Mouse (Mus musculus) cerebellum, adult 11 months (tissue): ENCODE results near the gene Dpep3.
"Not testable (repeated sequence)": the region's sequence is repeated elsewhere in the genome, so short reads cannot be mapped to it uniquely, and the experiment has no call there.

Experiments used
- DNase-seq: peaks from one replicate; pipeline ENCODE4 v3.0.0; 2022

Dpep3 gene

GRCm38 (mm10) chr8:105979325-105979724 is at the start of gene Dpep3:
TSS of gene Dpep3 (minus strand) at chr8:105979429.
- DNase-seq, result no peak

DNA sequence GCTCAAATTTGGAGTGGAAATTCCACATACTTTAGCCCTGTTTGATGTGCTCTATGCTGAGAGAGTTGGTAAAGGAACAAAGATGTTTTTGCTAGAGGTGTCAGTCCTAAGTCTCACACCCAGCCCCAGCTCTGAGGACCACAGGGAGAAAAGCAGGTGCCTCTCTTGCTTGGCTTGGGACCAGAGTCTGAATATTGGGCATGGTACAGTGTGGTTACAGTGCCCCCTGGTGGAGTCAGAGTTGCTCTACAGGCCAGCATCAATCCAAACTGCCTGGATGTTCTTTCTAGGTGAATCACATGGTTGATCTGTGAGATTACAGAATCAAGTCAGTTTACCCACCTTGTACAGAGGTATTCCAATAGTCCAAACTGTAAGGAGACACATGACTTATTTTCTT is 43.3 kb upstream of the Dpep3 start:
- peak; percentile 82 for DNase-seq

DNA sequence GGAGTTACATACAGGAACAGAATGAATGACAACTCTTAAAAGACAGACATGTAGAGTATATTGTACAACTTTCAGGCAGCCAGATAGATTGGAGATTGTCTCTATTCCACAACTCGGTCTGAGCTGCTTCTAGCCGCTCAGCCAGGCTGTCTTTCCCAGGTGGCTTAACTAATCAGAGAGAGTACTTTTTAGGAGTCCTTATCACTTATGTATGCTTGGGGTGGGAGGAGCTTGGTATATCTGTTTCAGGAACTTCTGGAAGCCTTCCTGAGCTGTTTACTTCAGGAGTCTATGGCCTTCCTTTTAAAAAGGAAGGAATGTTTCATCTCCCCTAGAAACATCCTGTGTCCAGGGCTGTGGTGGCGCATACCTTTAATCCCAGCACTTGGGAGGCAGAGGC is 38.8 kb upstream of the Dpep3 start:
- DNase-seq, result no peak

DNA sequence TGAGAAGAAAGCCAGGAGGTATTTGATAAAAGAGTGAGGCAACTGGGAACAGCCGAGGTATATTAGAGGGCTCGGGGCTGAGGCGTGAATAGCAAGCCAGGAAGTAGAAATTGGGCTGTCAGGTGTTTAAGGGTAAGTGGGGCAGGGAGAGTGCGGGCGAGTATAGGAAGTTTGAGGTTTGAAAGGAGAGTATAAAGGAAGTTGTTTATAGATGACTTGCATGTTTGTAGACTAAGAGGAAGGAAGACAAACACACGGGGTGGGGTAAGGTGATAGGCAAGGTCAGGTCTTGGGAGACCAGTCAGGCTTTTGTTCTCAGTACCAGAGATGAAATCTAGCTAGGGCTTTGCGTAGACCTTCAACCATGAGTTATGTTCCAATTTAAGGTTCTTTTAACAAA is 37.9 kb upstream of the Dpep3 start:
- no peak for DNase-seq

GRCm38 (mm10) chr8:106016284-106016683 is 37.1 kb upstream of the Dpep3 start:
- no peak for DNase-seq

DNA sequence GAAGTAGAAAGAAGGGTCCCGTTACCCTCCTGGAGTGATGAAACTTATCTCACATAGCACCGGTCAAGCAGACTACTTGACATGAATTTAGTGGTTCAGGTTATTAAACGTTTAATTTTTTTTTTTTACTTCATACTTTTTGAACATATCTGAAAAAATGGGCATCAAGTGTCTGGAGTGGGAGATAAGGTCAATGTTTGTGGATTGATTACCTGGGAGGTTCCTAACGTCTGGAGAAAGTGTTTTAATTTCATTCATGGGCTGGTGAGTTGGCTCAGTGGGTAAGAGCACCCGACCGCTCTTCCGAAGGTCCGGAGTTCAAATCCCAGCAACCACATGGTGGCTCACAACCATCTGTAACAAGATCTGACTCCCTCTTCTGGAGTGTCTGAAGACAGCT is 33.0 kb upstream of the Dpep3 start:
- DNase-seq, result not testable (repeated sequence)

- no peak for DNase-seq
Measured at GRCm38 (mm10) chr8:106011643-106011986, 32.4 kb upstream of the Dpep3 start, which contains the start of gene Ddx28. TSS of gene Ddx28 (minus strand) at chr8:106011882.

DNA sequence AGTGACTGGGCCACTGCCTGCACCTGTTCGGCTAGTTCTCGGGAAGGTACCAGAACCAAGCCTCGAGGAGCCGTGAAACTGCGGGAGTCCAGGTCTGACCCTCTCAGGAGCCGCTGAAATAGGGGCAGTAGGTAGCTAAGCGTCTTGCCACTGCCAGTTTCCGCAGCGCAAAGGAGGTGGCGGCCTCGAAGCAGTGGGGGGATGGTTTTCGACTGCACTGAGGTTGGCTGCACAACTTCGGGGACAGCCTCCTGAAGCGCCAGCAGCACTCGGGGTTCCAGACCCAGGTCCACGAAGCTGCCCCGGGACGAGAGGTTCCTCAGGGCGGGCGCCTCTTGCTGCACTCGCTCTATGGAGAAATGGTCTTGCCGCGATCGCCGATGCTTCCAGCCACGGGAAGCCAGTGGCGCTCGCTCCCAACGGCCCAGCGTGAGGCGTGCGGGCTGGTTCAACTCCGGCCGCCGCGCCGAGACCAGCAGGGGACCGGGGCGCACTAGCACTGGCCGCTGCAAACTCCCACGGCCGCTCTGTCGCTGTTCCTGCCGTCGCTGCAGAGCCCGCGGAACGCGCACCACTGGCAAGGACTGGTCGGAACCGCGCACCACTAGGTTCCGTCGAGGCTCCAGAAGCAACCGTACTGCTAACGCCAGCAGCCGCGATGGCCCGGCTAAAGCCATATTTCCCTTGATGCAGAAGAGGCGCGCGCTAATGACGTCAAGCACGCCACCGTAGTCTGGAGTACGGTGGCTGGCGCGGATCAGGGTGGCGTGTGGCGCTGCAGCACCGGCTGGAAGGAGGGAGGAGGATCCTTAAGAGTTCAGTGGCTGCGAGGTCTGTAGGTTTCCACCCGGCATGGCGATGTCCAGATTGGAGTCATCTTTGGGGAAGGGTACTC is 31.8 kb upstream of the Dpep3 start:
- peak; percentile 89 for DNase-seq

- DNase-seq, result not testable (repeated sequence)
Measured at GRCm38 (mm10) chr8:106007891-106008290, 28.7 kb upstream of the Dpep3 start.

- DNase-seq, result no peak
Measured at GRCm38 (mm10) chr8:106007135-106007534, 27.9 kb upstream of the Dpep3 start.

DNA sequence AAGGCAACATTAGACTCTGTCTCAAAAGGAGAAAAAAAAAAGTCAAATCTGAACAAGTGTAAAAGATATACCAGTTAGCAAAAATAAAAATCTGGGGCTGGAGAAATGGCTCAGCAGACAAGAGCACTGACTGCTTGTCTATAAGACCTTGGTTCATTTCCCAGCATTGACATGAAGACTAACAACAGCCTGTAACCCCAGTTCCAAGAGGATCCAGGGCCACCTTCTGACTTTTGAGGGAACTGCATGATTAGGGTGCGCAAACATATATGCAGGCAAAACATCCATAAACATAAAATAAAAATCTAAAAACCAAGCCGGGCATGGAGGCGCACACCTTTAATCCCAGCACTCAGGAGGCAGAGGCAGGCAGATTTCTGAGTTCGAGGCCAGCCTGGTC is 27.2 kb upstream of the Dpep3 start:
- DNase-seq, result no peak

GRCm38 (mm10) chr8:106005875-106006274 is 26.6 kb upstream of the Dpep3 start, which contains the start of gene Dpep2nb:
TSS of gene Dpep2nb (minus strand) at chr8:106005975.
- DNase-seq, result no peak

DNA sequence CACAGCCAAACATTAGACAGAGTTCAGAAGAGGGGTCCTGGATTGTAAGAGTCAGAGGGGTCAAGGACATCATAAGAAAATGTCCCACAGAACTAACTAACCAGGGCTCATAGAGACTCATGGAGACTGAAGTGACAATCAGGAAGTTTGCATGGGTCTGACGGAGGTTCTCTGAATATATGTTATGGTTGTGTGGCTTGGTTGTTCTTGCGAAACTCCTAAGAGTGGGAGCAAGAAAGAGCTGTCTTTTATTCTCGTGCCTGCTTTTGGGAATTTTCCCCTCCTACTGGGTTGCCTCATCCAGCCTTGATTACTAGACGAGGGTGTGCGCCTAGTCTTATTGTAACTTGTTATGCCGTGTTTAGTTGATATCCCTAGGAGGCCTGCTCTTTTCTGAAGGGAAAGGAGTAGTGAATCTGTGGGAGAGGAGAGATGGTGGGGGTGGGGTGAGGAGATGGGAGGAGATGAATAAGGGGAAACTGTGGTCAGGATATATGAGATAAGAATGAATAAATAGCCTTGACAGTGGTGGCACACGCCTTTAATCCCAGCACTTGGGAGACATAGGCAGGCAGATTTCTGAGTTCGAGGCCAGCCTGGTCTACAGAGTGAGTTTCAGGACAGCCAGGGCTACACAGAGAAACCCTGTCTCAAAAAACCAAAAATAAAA is 25.4 kb upstream of the Dpep3 start:
- DNase-seq, result no peak

DNA sequence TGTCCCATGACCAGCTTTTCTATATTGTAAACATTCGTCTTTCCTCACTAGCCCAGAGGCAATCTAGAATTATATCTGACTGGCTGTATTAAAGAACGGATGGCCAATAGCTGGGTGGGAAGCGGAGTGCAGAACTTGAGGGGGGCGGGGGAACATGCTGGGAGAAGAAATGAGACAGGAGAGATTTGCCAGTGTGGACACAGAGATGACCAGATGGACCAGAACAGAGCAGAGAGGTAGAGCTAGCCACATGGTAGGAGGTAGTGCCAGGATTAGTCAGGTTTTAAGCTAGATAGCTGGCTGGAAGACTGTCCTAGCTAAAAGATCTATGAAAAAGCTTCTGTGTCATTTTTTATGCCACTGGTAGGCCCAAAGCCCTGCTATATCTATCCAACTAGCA is 22.7 kb upstream of the Dpep3 start:
- peak; percentile 72 for DNase-seq

DNA sequence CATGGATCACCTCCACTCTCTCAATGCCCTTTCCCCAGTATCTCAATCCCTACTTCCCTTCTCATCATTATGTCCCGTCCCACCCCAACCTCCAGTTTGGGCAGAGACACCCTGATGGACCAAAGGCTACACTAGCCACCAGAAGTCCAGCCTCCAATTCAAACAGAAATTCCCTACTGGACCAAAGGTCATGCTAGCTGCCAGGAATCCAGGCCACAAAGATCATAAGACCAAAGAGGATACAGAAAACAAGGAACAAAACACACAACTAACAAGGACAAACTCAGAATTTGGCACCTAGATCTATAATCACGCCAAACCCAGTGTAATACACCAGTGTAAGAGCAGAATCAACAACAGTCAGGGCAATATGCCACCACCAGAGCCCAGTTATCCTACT is 19.7 kb upstream of the Dpep3 start:
- DNase-seq, result no peak

DNA sequence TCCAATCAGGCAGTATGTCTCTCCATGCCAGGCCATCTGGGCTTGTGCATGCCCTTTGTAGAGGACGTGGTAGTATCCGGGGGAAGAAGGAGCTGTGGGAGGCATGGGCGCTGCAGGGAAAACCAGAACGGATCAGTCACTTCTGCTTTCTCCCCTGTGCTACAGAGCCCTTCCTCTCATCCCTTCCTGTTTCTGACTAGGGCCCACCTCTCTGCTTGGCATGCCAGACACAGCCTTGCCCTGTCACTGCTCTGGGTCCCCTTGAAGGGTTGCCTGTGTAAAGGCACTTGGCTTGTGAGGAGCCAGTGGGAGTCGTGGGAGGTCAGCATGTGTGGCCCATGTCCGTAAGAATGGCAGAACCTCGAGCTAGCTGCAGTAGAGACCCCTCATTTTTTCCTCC is 17.1 kb upstream of the Dpep3 start:
- DNase-seq, result no peak

GRCm38 (mm10) chr8:105993226-105993625 is 14.0 kb upstream of the Dpep3 start:
- no peak for DNase-seq

DNA sequence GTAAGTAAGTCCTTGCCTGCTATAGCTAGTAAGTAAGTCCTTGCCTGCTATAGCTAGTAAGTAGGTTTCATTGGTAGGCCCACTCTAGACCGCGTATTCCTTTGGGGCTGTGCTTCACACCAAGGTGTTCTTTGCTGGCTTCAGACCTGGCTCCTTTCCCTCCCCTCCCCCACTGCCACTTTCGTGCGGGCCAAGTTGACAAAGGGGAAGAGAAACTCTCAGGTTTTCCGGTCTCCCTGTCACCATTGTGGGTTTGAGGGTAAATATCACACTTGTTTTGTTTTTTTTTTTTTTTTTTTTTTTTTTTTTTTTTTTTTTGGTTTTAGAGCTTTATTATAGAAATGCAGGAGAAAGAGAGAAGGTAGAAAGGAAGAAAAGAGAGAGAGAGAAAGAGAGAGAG is 13.3 kb upstream of the Dpep3 start:
- no peak for DNase-seq

DNA sequence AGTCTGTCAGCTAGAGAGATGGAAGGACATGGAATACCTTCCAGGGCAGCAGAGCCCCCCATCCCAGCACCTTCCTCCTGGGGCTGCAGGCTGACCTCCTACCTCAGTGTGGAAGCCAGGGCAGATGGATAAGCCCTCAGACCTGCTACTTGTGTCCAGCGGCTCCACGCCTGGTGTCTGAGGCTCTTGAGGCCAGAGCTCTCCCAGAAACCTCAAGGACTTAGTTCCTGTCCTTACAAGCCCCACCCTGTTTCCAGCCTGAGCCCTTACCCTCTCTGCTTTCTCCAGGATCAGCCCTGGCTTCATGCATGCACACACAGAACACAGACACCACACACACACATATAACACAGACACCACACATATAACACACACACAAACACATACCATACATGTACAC is 12.3 kb upstream of the Dpep3 start:
- DNase-seq, result no peak

GRCm38 (mm10) chr8:105990856-105991387 is 11.7 kb upstream of the Dpep3 start, which contains the start of gene Dus2:
TSS of gene Dus2 (plus strand) at chr8:105991337.
- DNase-seq, result peak; percentile 81

- DNase-seq, result no peak
Measured at GRCm38 (mm10) chr8:105988546-105988945, 9.3 kb upstream of the Dpep3 start.

GRCm38 (mm10) chr8:105983406-105983805 is 4.2 kb upstream of the Dpep3 start:
- not testable (repeated sequence) for DNase-seq

GRCm38 (mm10) chr8:105981146-105981545 is 1.9 kb upstream of the Dpep3 start:
- DNase-seq, result no peak

DNA sequence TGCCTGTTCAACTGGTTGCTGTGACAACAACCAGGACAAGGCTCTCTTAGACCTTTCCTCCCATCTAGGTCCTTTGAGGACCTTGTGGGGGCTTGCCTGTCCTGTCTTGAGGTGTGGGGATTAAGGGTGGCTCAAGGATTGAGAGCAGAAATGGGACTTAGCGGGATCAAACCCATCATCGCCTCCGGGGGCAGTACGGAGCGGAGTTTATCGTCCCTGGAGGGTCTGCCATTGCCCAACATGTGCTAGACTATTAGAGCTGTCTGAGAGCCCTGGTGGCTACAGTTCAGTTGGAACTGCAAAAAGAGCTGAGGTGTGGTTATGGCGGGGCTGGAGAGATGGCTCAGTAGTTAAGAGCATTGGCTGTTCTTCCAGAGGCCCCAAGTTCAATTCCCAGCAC is 3.9 kb downstream of the Dpep3 start:
- no peak for DNase-seq
